Mouse (Mus musculus): Measurements from ENCODE around the gene Aff4. TPM values are rescaled to one million over a fixed set of nuclear protein-coding genes. Genes with fewer than 3 reads are reported as not detected.

Gene Aff4
- polyA plus RNA-seq, 2 experiments, result 4.0 to 8.7 TPM

- peaks cover 8% of the 10 kb centered on the region for H3K36me3 ChIP-seq (replicated peaks; ENCODE audit: control insufficient read depth, insufficient read depth, low read depth)
- DNase-seq (ENCODE audit: low read depth in 3 of 3, low spot score in 3 of 3) (peak in 1 of 3 experiments; percentile 34), ATAC-seq (ENCODE audit: insufficient read depth) (no peak)
- H3K9ac ChIP-seq (replicated peaks), result no peak overlapping the region; the same call in 1 of the 2 replicates
- no peaks in the 10 kb centered on the region for H3K27me3 ChIP-seq (ENCODE audit: control insufficient read depth, insufficient read depth, low read length)
- WGBS (ENCODE audit: insufficient replicate concordance), result 10% methylated on average over 6 of the region's 6 CpGs
- TF ChIP-seq CTCF (IDR thresholded peaks at IDR 0.05; ENCODE audit: low read depth), result no peak
- peak; percentile 65 for TF ChIP-seq EP300 (IDR thresholded peaks at IDR 0.05; ENCODE audit: low read depth)
- H3K4me1 ChIP-seq (replicated peaks; ENCODE audit: control insufficient read depth in 2 of 2, insufficient read depth in 2 of 2, low read length in 1 of 2), result peaks cover 24 to 33% of the 10 kb centered on the region in 2 experiments
- no peaks in the 10 kb centered on the region for H3K9me3 ChIP-seq (ENCODE audit: control insufficient read depth, low read length)
- H3K27ac ChIP-seq, result no peak overlapping the region
- H3K4me2 ChIP-seq (ENCODE audit: low read depth), result peak overlapping the region; percentile 34
- H3K4me3 ChIP-seq (ENCODE audit: insufficient read depth in 1 of 2, low read depth in 2 of 2, low read length in 2 of 2), result no peak overlapping the region
These were observed 82.4 kb downstream of the Aff4 start for GRCm38 (mm10) chr11:53433057-53433456.

- Histone ChIP-seq H3K36me3 (replicated peaks; ENCODE audit: control insufficient read depth, insufficient read depth, low read depth) (no peaks in the 10 kb centered on the region), H3K4me2 (ENCODE audit: low read depth) (no peak overlapping the region), H3K4me1 (replicated peaks; ENCODE audit: control insufficient read depth in 2 of 2, insufficient read depth in 2 of 2, low read length in 1 of 2) (peaks cover 21 to 28% of the 10 kb centered on the region in 2 experiments), H3K4me3 (ENCODE audit: insufficient read depth in 1 of 2, low read depth in 2 of 2, low read length in 2 of 2) (no peak overlapping the region), H3K27ac (no peak overlapping the region), H3K9ac (replicated peaks) (no peak overlapping the region), H3K27me3 (ENCODE audit: control insufficient read depth, insufficient read depth, low read length) (no peaks in the 10 kb centered on the region), H3K9me3 (ENCODE audit: control insufficient read depth, low read length) (no peaks in the 10 kb centered on the region)
- TF ChIP-seq EP300 (IDR thresholded peaks at IDR 0.05; ENCODE audit: low read depth) (no peak), CTCF (IDR thresholded peaks at IDR 0.05; ENCODE audit: low read depth) (no peak)
- 49% methylated on average over 8 of the region's 8 CpGs for WGBS (ENCODE audit: insufficient replicate concordance)
- no peak for DNase-seq (ENCODE audit: low read depth in 3 of 3, low spot score in 3 of 3)
- ATAC-seq (ENCODE audit: insufficient read depth), result no peak
These were observed 84.9 kb downstream of the Aff4 start for GRCm38 (mm10) chr11:53435504-53435903.

- H3K4me2 ChIP-seq (ENCODE audit: low read depth), result no peak overlapping the region
- no peak for DNase-seq (ENCODE audit: low read depth in 3 of 3, low spot score in 3 of 3)
- 73% methylated on average over 6 of the region's 6 CpGs for WGBS (ENCODE audit: insufficient replicate concordance)
These were observed 85.7 kb downstream of the Aff4 start for GRCm38 (mm10) chr11:53436338-53436737.

GRCm38 (mm10) chr11:53441921-53442320, 91.3 kb downstream of the Aff4 start:
- Histone ChIP-seq H3K27me3 (ENCODE audit: control insufficient read depth, insufficient read depth, low read length) (no peaks in the 10 kb centered on the region), H3K9me3 (ENCODE audit: control insufficient read depth, low read length) (no peaks in the 10 kb centered on the region), H3K4me3 (ENCODE audit: insufficient read depth in 1 of 2, low read depth in 2 of 2, low read length in 2 of 2) (no peak overlapping the region), H3K9ac (replicated peaks) (no peak overlapping the region), H3K4me2 (ENCODE audit: low read depth) (peak overlapping the region; percentile 13; the same call in 1 of the 2 replicates), H3K27ac (no peak overlapping the region), H3K4me1 (replicated peaks; ENCODE audit: control insufficient read depth in 2 of 2, insufficient read depth in 2 of 2, low read length in 1 of 2) (peaks cover 0 to 17% of the 10 kb centered on the region in 2 experiments; a peak in 2 of 4 replicates), H3K36me3 (replicated peaks; ENCODE audit: control insufficient read depth, insufficient read depth, low read depth) (no peaks in the 10 kb centered on the region)
- DNase-seq (ENCODE audit: low read depth in 3 of 3, low spot score in 3 of 3), result no peak
- ATAC-seq (ENCODE audit: insufficient read depth), result no peak
- no peak for TF ChIP-seq CTCF (IDR thresholded peaks at IDR 0.05; ENCODE audit: low read depth)
- TF ChIP-seq EP300 (IDR thresholded peaks at IDR 0.05; ENCODE audit: low read depth), result no peak
- 1% methylated on average over 12 of the region's 12 CpGs for WGBS (ENCODE audit: insufficient replicate concordance)

More at GRCm38 (mm10) chr11:53436338-53436737, 85.7 kb downstream of the Aff4 start:
- no peak for TF ChIP-seq CTCF (IDR thresholded peaks at IDR 0.05; ENCODE audit: low read depth)
- TF ChIP-seq EP300 (IDR thresholded peaks at IDR 0.05; ENCODE audit: low read depth), result no peak
- Histone ChIP-seq H3K36me3 (replicated peaks; ENCODE audit: control insufficient read depth, insufficient read depth, low read depth) (no peaks in the 10 kb centered on the region), H3K27ac (no peak overlapping the region), H3K4me3 (ENCODE audit: insufficient read depth in 1 of 2, low read depth in 2 of 2, low read length in 2 of 2) (no peak overlapping the region), H3K9me3 (ENCODE audit: control insufficient read depth, low read length) (no peaks in the 10 kb centered on the region), H3K4me1 (replicated peaks; ENCODE audit: control insufficient read depth in 2 of 2, insufficient read depth in 2 of 2, low read length in 1 of 2) (peaks cover 20 to 28% of the 10 kb centered on the region in 2 experiments), H3K9ac (replicated peaks) (no peak overlapping the region), H3K27me3 (ENCODE audit: control insufficient read depth, insufficient read depth, low read length) (no peaks in the 10 kb centered on the region)
- no peak for ATAC-seq (ENCODE audit: insufficient read depth)

GRCm38 (mm10) chr11:53443861-53444260, 93.2 kb downstream of the Aff4 start:
- peak; percentile 57; the same call in 1 of the 2 replicates for ATAC-seq (ENCODE audit: insufficient read depth)
- Histone ChIP-seq H3K9ac (replicated peaks) (no peak overlapping the region), H3K9me3 (ENCODE audit: control insufficient read depth, low read length) (no peaks in the 10 kb centered on the region), H3K4me1 (replicated peaks; ENCODE audit: control insufficient read depth in 2 of 2, insufficient read depth in 2 of 2, low read length in 1 of 2) (peaks cover 0 to 17% of the 10 kb centered on the region in 2 experiments; a peak in 2 of 4 replicates), H3K36me3 (replicated peaks; ENCODE audit: control insufficient read depth, insufficient read depth, low read depth) (no peaks in the 10 kb centered on the region), H3K4me2 (ENCODE audit: low read depth) (no peak overlapping the region), H3K4me3 (ENCODE audit: insufficient read depth in 1 of 2, low read depth in 2 of 2, low read length in 2 of 2) (no peak overlapping the region), H3K27ac (no peak overlapping the region), H3K27me3 (ENCODE audit: control insufficient read depth, insufficient read depth, low read length) (no peaks in the 10 kb centered on the region)
- WGBS (ENCODE audit: insufficient replicate concordance), result 14% methylated on average over 6 of the region's 6 CpGs
- TF ChIP-seq EP300 (IDR thresholded peaks at IDR 0.05; ENCODE audit: low read depth) (no peak), CTCF (IDR thresholded peaks at IDR 0.05; ENCODE audit: low read depth) (peak; percentile 85)
- no peak for DNase-seq (ENCODE audit: low read depth in 3 of 3, low spot score in 3 of 3)

Data from liver, embryonic 14.5 days (tissue).